In genomic region chr8:42324663-42325062, GRCm38 (mm10) we compare ENCODE assay signal across 22 mouse cellular contexts.
DNase-seq lines count a peak whose midpoint lies in the region; ATAC-seq lines count a peak whose summit lies in the region.
"Had no signal": no experiment of that assay in that cellular context is flagged by ENCODE, and none has a peak within 500 bp of the region (broad histone marks: within the 10 kb centered on the region; RNA-seq: fewer than 3 reads in every experiment).

No protein-coding gene starts in this region.

- H3K27ac ChIP-seq in forebrain, embryonic 16.5 days (ENCODE audit: low read length), result no peak overlapping the region
- H3K27ac ChIP-seq: hindbrain, embryonic 10.5 days; hindbrain, postnatal 0 days; limb, embryonic 10.5 days; midbrain, embryonic 12.5 days; stomach, embryonic 15.5 days had no signal

- ATAC-seq in frontal cortex, adult (ENCODE audit: low TSS enrichment), result peak; percentile 50; the same call in 1 of the 2 replicates
- peak; percentile 68 for ATAC-seq in forebrain, embryonic 16.5 days
- no peak for ATAC-seq in erythroblast, adult 5-6 weeks (replicated peaks; ENCODE audit: low FRiP score, poor library complexity, severe bottlenecking)
- ATAC-seq: hindbrain, postnatal 0 days; liver, postnatal 0 days had no signal

- DNase-seq in frontal cortex, postnatal 10 days (ENCODE audit: low spot score in 2 of 2), result no peak
- DNase-seq in brain, adult 2 months (ENCODE audit: low read depth, low spot score), result peak; percentile 50
- DNase-seq in layer of hippocampus, adult 9-11 months, result peak; percentile 41
- no peak for DNase-seq in kidney, postnatal 4 days
- DNase-seq: adrenal gland, postnatal 36 days; B cell, adult 2 months; cerebellum, adult 8-10 months; gastrocnemius, postnatal 25 days; kidney, adult 2 months; kidney, postnatal 10 days; liver, postnatal 0 days; right cerebral cortex, postnatal 14 days had no signal

- H3K9me3 ChIP-seq in forebrain, embryonic 16.5 days (ENCODE audit: control insufficient read depth, low read length), result no peaks in the 10 kb centered on the region
- H3K9me3 ChIP-seq: hindbrain, embryonic 10.5 days; limb, embryonic 10.5 days; midbrain, embryonic 12.5 days; stomach, embryonic 15.5 days had no signal

- 50% methylated on average over 4 of the region's 4 CpGs for WGBS in forebrain, embryonic 16.5 days

- H3K4me2 ChIP-seq in forebrain, embryonic 16.5 days (ENCODE audit: low read length), result no peak overlapping the region
- H3K4me2 ChIP-seq: midbrain, embryonic 12.5 days; stomach, embryonic 15.5 days had no signal

- H3K4me1 ChIP-seq in forebrain, embryonic 16.5 days (replicated peaks; ENCODE audit: control insufficient read depth, insufficient read depth, low read length), result no peaks in the 10 kb centered on the region
- H3K4me1 ChIP-seq: hindbrain, embryonic 10.5 days; limb, embryonic 10.5 days; midbrain, embryonic 12.5 days; stomach, embryonic 15.5 days had no signal

- no peaks in the 10 kb centered on the region for H3K27me3 ChIP-seq in forebrain, embryonic 16.5 days (replicated peaks; ENCODE audit: control insufficient read depth, insufficient read depth, low read length)
- H3K27me3 ChIP-seq: midbrain, embryonic 12.5 days; stomach, embryonic 15.5 days had no signal

- H3K36me3 ChIP-seq in forebrain, embryonic 16.5 days (ENCODE audit: control insufficient read depth, insufficient read depth), result no peaks in the 10 kb centered on the region
- H3K36me3 ChIP-seq: hindbrain, embryonic 10.5 days; limb, embryonic 10.5 days; midbrain, embryonic 12.5 days; stomach, embryonic 15.5 days had no signal

- H3K4me3 ChIP-seq in forebrain, embryonic 16.5 days (replicated peaks; ENCODE audit: low read length), result no peak overlapping the region
- H3K4me3 ChIP-seq: erythroblast, embryonic 14.5 days; hindbrain, embryonic 10.5 days; limb, embryonic 10.5 days; midbrain, embryonic 12.5 days; myocyte; stomach, embryonic 15.5 days had no signal

- no peak overlapping the region for H3K9ac ChIP-seq in forebrain, embryonic 16.5 days (replicated peaks; ENCODE audit: low read depth, low read length)
- H3K9ac ChIP-seq: liver, postnatal 0 days; midbrain, embryonic 12.5 days; stomach, embryonic 15.5 days had no signal

Comparison
In these comparisons a context has a peak if more than half of its experiments do, and no peak if none do; other contexts are left out.
1. DNase-seq: peak in brain, adult 2 months (single experiment) and layer of hippocampus, adult 9-11 months (single experiment); none in frontal cortex, postnatal 10 days (0 of 2) and kidney, postnatal 4 days (0 of 2).